Mouse (Mus musculus) CH12.LX (cell line): ENCODE results near the gene Dpm1. TPM values are rescaled to one million over a fixed set of nuclear protein-coding genes. Genes with fewer than 3 reads are reported as not detected.

ENCODE experiments used
- DNase-seq: peaks from one replicate; pipeline ENCODE4 v3.0.0-alpha.2; 2013; ENCODE audit errors: extremely low read depth
- H3K27ac ChIP-seq: 2 replicates; pipeline ENCODE4 v1.5.1; 2012; ENCODE audit warnings: low read depth, mild to moderate bottlenecking, control low read depth, moderate library complexity; ENCODE audit not compliant: insufficient read depth
- H3K27me3 ChIP-seq: replicated peaks from 2 replicates; pipeline ENCODE3; 2012; ENCODE audit warnings: inconsistent platforms
- H3K36me3 ChIP-seq, 2 experiments: replicated peaks in 1 of 2; 2 replicates each; pipeline versions ENCODE3 to v1.6.1; 2012; ENCODE audit warnings: inconsistent platforms in 1 of 2, low read length in 1 of 2, mild to moderate bottlenecking in 1 of 2, mixed read lengths in 1 of 2, moderate library complexity in 1 of 2; ENCODE audit not compliant: control insufficient read depth in 1 of 2, insufficient read depth in 1 of 2
- H3K4me1 ChIP-seq, 2 experiments: 2 replicates each; pipeline ENCODE4 v1.6.1; 2012; ENCODE audit warnings: inconsistent platforms in 1 of 2, moderate library complexity in 1 of 2; ENCODE audit not compliant: insufficient read depth in 2 of 2, control insufficient read depth in 1 of 2
- H3K4me2 ChIP-seq: 2 replicates; pipeline ENCODE4 v1.6.1; 2012; ENCODE audit warnings: low read depth, mild to moderate bottlenecking, control low read depth; ENCODE audit not compliant: poor library complexity, insufficient read depth, severe bottlenecking
- H3K4me3 ChIP-seq, 3 experiments: fragments of 150-350 bp in 1 of 3; sonication (generic) in 1 of 3; replicated peaks in 1 of 3; 2 replicates each; pipeline versions ENCODE3 to v1.5.1; 2011 to 2012; ENCODE audit warnings: low read depth in 2 of 3, low read length in 2 of 3, mild to moderate bottlenecking in 2 of 3, moderate library complexity in 2 of 3, control low read depth in 1 of 3, improper control_type of control experiment in 1 of 3, inconsistent platforms in 1 of 3, mixed read lengths in 1 of 3; ENCODE audit not compliant: poor library complexity in 1 of 3
- H3K79me2 ChIP-seq: replicated peaks from 2 replicates; pipeline ENCODE4 v1.6.1; 2012; ENCODE audit warnings: mild to moderate bottlenecking, moderate library complexity; ENCODE audit not compliant: control insufficient read depth, poor library complexity, insufficient read depth, severe bottlenecking; ENCODE audit errors: extremely low read depth
- H3K9ac ChIP-seq: 2 replicates; pipeline ENCODE4 v1.6.1; 2012; ENCODE audit warnings: low read depth, mild to moderate bottlenecking, control low read depth, moderate library complexity; ENCODE audit not compliant: insufficient read depth
- H3K9me3 ChIP-seq: replicated peaks from 2 replicates; pipeline ENCODE3; 2012; ENCODE audit warnings: low read length, inconsistent platforms, mixed read lengths
- BHLHE40 ChIP-seq: IDR thresholded peaks from 2 replicates; pipeline ENCODE4 v1.6.1; 2011; ENCODE audit warnings: mild to moderate bottlenecking, low read depth, low read length, improper control_type of control experiment
- CTCF ChIP-seq, 2 experiments: IDR thresholded peaks in 1 of 2; conservative IDR thresholded peaks in 1 of 2; 2 replicates each; pipeline ENCODE4 v1.5.1; 2011 to 2012; ENCODE audit warnings: low read depth in 2 of 2, low read length in 2 of 2, improper control_type of control experiment in 1 of 2, inconsistent platforms in 1 of 2, mild to moderate bottlenecking in 1 of 2, moderate library complexity in 1 of 2
- ELF1 ChIP-seq: IDR thresholded peaks from 2 replicates; pipeline ENCODE4 v1.6.1; 2014; ENCODE audit warnings: low read depth, mild to moderate bottlenecking, inconsistent platforms, low read length, improper control_type of control experiment
- EP300 ChIP-seq: IDR thresholded peaks from 2 replicates; pipeline ENCODE4 v1.6.1; 2011; ENCODE audit warnings: low read length, improper control_type of control experiment
- JUN ChIP-seq: IDR thresholded peaks from 2 replicates; pipeline ENCODE4 v1.6.1; 2011; ENCODE audit warnings: low read depth, mild to moderate bottlenecking, low read length, improper control_type of control experiment, moderate library complexity; ENCODE audit not compliant: insufficient read depth
- MAFK ChIP-seq: IDR thresholded peaks from 2 replicates; pipeline ENCODE4 v1.6.1; 2011; ENCODE audit warnings: low read length, improper control_type of control experiment; ENCODE audit not compliant: insufficient replicate concordance
- MAX ChIP-seq: IDR thresholded peaks from 2 replicates; pipeline ENCODE4 v1.6.1; 2011; ENCODE audit warnings: low read length, improper control_type of control experiment
- MEF2A ChIP-seq: IDR thresholded peaks from 2 replicates; pipeline ENCODE4 v1.6.1; 2014; ENCODE audit warnings: low read depth, mild to moderate bottlenecking, inconsistent platforms, low read length, improper control_type of control experiment, borderline replicate concordance
- MXI1 ChIP-seq: IDR thresholded peaks from 2 replicates; pipeline ENCODE4 v1.6.1; 2011; ENCODE audit warnings: mild to moderate bottlenecking, low read depth, low read length, improper control_type of control experiment
- NELFE ChIP-seq: IDR thresholded peaks from 2 replicates; pipeline ENCODE4 v1.6.1; 2011; ENCODE audit warnings: low read depth, low read length, improper control_type of control experiment
- POLR2AphosphoS2 ChIP-seq: IDR thresholded peaks from 2 replicates; pipeline ENCODE4 v1.6.1; 2011; ENCODE audit warnings: low read depth, low read length, improper control_type of control experiment
- RAD21 ChIP-seq: IDR thresholded peaks from 2 replicates; pipeline ENCODE4 v1.6.1; 2011; ENCODE audit warnings: low read depth, mild to moderate bottlenecking, low read length, improper control_type of control experiment, moderate library complexity
- RCOR1 ChIP-seq: conservative IDR thresholded peaks from 2 replicates; pipeline ENCODE4 v1.6.1; 2012; ENCODE audit warnings: low read depth, mild to moderate bottlenecking, inconsistent platforms, low read length, improper control_type of control experiment
- SMC3 ChIP-seq: IDR thresholded peaks from 2 replicates; pipeline ENCODE4 v1.6.1; 2011; ENCODE audit warnings: low read depth, low read length, improper control_type of control experiment
- TCF12 ChIP-seq: IDR thresholded peaks from 2 replicates; pipeline ENCODE4 v1.6.1; 2014; ENCODE audit warnings: low read depth, mild to moderate bottlenecking, inconsistent platforms, low read length, improper control_type of control experiment
- UBTF ChIP-seq: IDR thresholded peaks from 2 replicates; pipeline ENCODE4 v1.6.1; 2012; ENCODE audit warnings: low read depth, mild to moderate bottlenecking, inconsistent platforms, low read length, improper control_type of control experiment, moderate library complexity
- USF1 ChIP-seq: IDR thresholded peaks from 2 replicates; pipeline ENCODE4 v1.6.1; 2014; ENCODE audit warnings: low read depth, mild to moderate bottlenecking, inconsistent platforms, low read length, improper control_type of control experiment
- USF2 ChIP-seq: conservative IDR thresholded peaks from 2 replicates; pipeline ENCODE4 v1.6.1; 2011; ENCODE audit warnings: low read depth, low read length, improper control_type of control experiment
- ZC3H11A ChIP-seq: IDR thresholded peaks from 2 replicates; pipeline ENCODE4 v1.6.1; 2012; ENCODE audit warnings: low read depth, mild to moderate bottlenecking, inconsistent platforms, low read length, improper control_type of control experiment
- ZKSCAN1 ChIP-seq: IDR thresholded peaks from 2 replicates; pipeline ENCODE4 v1.6.1; 2012; ENCODE audit warnings: low read depth, inconsistent platforms, low read length, improper control_type of control experiment, borderline replicate concordance
- ZMIZ1 ChIP-seq: IDR thresholded peaks from 2 replicates; pipeline ENCODE4 v1.6.1; 2012; ENCODE audit warnings: low read depth, mild to moderate bottlenecking, inconsistent platforms, low read length, improper control_type of control experiment
- dilution Hi-C: fragments of 300-500 bp; cut with MboI; formaldehyde crosslinking; loops from 2 replicates; pipeline ENCODE4 v1.14.3; 2020; ENCODE audit warnings: low sequenced_read_pairs; ENCODE audit not compliant: extremely low pct_unique_long_range_greater_than_20kb, extremely low pct_ligation_motif_present
- in situ Hi-C: fragments of 300-500 bp; cut with MboI; formaldehyde crosslinking; loops from 3 replicates; pipeline ENCODE4 v1.14.3; 2019; ENCODE audit warnings: low sequenced_read_pairs, low pct_ligation_motif_present, low pct_unique_long_range_greater_than_20kb, mixed read lengths
- polyA plus RNA-seq: library from polyadenylated mRNA; unstranded; fragments of >175 nt; gene quantifications from 2 replicates; pipeline ENCODE4 v1.2.1, GENCODE M21; 2012; ENCODE audit warnings: low read depth; ENCODE audit not compliant: insufficient read length
- total RNA-seq, 2 experiments: library from RNA; depleted of rRNA; stranded (reverse); fragments of 300-350 nt in 1 of 2; fragments of >200 nt in 1 of 2; gene quantifications; 2 replicates each; pipeline ENCODE4 v1.2.3; 2012 to 2014

The Dpm1 gene
- total and polyA plus RNA-seq, 3 experiments: 28.5 to 52.9 (median 30.7) TPM

GRCm38 (mm10) chr2:168252639-168253292 lies 22.4 kb upstream of the Dpm1 start:
- no peaks in the 10 kb centered on the region for H3K36me3 ChIP-seq
- no peak for TF ChIP-seq ELF1
- TF ChIP-seq ZKSCAN1: no peak
- peak; percentile 9; the same call in 1 of the 2 replicates for TF ChIP-seq USF1
- TF ChIP-seq CTCF (conservative IDR thresholded peaks at IDR 0.05 in 1 of 2, IDR thresholded peaks at IDR 0.05 in 1 of 2; ENCODE audit: low read depth in 2 of 2, low read length in 2 of 2): peak; percentile 51 to 77; a peak in 3 of 4 replicates
- no peak for TF ChIP-seq POLR2AphosphoS2
- no peak for TF ChIP-seq MAFK
- no peak for TF ChIP-seq EP300
- no peak for TF ChIP-seq ZMIZ1
- no peak for TF ChIP-seq BHLHE40
- no peak for TF ChIP-seq NELFE
- no peak for TF ChIP-seq ZC3H11A
- TF ChIP-seq MEF2A: no peak
- no peak for TF ChIP-seq MXI1
- TF ChIP-seq UBTF: no peak
- TF ChIP-seq, all 38 proteins: peak for 2
- peaks cover 10 to 14% of the 10 kb centered on the region in 2 experiments for H3K4me1 ChIP-seq
- H3K27ac ChIP-seq: no peak overlapping the region
- no peak overlapping the region for H3K4me3 ChIP-seq
- dilution Hi-C loops (no loop called here), in situ Hi-C loops (loop anchor here (5.0 to 10.0 kb wide), 2 partner anchors 195 to 382 kb away; no protein-coding TSS in a partner anchor)
- peaks cover 21% of the 10 kb centered on the region for H3K27me3 ChIP-seq
- no peak overlapping the region for H3K4me2 ChIP-seq
- H3K9ac ChIP-seq: no peak overlapping the region
- no peaks in the 10 kb centered on the region for H3K9me3 ChIP-seq
- H3K79me2 ChIP-seq: no peaks in the 10 kb centered on the region
- DNase-seq: peak; percentile 58

GRCm38 (mm10) chr2:168250270-168250669 lies 19.9 kb upstream of the Dpm1 start:
- H3K9ac ChIP-seq: no peak overlapping the region
- H3K4me1 ChIP-seq: no peaks in the 10 kb centered on the region; a peak in 1 of 4 replicates
- DNase-seq: peak; percentile 84
- H3K27me3 ChIP-seq: peaks cover 37% of the 10 kb centered on the region
- H3K79me2 ChIP-seq: no peaks in the 10 kb centered on the region
- no peak overlapping the region for H3K27ac ChIP-seq
- no peak for TF ChIP-seq USF2
- no peak for TF ChIP-seq USF1
- TF ChIP-seq JUN: no peak
- peak; percentile 79 for TF ChIP-seq SMC3
- TF ChIP-seq ZKSCAN1: no peak
- TF ChIP-seq TCF12: peak; percentile 26; the same call in 1 of the 2 replicates
- no peak for TF ChIP-seq MAX
- peak; percentile 36; the same call in 1 of the 2 replicates for TF ChIP-seq ZC3H11A
- TF ChIP-seq RAD21: peak; percentile 94
- no peak for TF ChIP-seq RCOR1
- peak; percentile 78 to 94 for TF ChIP-seq CTCF (conservative IDR thresholded peaks at IDR 0.05 in 1 of 2, IDR thresholded peaks at IDR 0.05 in 1 of 2; ENCODE audit: low read depth in 2 of 2, low read length in 2 of 2)
- dilution Hi-C loops (no loop called here), in situ Hi-C loops (loop anchor here (5.0 to 10.0 kb wide), 2 partner anchors 197 to 385 kb away; no protein-coding TSS in a partner anchor)
- no peaks in the 10 kb centered on the region for H3K36me3 ChIP-seq
- no peak overlapping the region for H3K4me3 ChIP-seq
- H3K9me3 ChIP-seq: no peaks in the 10 kb centered on the region
- no peak overlapping the region for H3K4me2 ChIP-seq
